Mouse (Mus musculus): ENCODE results near the gene Mpst.

Mpst gene

DNA sequence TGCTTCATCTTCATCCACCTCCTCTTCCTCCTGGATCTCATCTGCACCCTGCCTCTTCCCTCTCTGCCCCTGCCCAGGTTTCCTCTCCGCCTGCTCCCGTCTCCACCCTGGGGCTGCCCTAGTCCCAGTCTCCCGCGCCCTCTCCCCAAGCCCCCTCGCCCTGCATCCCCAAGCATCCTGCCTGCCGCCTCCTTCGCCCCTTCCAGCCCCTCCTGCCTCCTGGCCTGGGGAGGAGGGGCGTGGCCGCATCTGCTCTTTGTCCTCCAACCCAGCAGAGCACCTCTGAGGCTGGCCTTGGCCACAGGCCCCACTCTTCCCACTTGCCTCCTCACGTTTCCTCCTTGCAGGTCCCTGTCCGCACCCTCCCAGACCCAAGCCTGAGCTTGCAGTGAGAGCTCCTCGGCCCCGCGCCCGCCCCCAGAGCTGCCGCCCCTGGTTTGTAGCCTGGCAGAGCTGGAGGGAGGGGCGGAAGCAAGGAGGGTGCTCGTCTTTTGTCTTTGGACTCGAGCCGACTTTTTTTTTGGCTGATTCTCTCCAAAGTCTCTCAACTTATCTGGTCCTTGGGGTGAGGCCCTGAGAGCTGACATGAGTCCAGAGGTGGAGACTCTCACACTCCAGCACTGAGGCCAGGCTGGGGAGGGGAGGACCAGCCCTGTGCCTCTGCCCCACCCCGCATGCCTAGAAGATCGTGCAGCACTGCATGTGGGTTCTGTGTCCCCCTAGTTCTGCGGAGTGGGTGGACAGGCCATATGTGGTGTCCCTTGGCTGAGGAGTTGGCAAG, 31.2 kb downstream of the Mpst start:
- peak; percentile 53 for DNase-seq (ENCODE audit: low spot score)

DNA sequence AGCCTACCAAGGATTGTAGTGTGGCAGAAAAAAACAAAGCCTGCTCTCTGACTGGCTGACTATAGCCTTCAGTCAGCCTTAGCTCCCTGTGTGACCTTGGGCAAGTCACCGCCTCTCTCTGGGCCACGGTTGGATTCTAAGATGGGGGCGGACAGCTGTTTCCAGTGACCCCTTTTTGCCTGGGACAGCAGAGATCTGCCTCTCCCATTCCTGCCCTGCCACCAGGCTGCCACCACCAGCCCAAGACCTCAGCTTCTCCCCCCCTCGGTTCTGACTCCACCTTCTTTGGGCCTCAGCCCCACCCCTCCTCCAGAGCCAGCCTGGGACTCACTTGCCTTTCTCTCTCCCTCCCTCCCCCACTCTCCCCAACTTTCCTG, 31.8 kb downstream of the Mpst start:
- DNase-seq (ENCODE audit: low spot score) = no peak

DNA sequence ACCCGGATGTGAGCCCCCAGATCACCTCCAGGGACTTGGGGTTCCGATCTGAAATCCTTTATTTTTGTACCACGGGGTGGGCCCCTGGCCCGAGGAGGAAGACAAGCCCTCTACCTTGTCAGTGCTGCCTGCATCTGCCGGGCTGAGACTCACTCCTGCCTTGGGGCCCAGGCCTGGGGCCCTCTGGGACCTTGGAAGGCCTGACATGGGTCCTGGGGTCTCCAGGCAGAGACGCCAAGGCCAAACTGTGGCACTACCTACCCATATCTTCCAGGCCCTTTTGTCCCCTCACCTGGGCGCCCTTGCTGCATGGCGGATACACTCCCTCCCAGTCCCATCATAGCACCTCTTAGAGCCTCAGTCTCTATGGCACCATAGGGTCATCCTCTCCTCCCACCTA, 32.3 kb downstream of the Mpst start:
- no peak for DNase-seq (ENCODE audit: low spot score)

DNA sequence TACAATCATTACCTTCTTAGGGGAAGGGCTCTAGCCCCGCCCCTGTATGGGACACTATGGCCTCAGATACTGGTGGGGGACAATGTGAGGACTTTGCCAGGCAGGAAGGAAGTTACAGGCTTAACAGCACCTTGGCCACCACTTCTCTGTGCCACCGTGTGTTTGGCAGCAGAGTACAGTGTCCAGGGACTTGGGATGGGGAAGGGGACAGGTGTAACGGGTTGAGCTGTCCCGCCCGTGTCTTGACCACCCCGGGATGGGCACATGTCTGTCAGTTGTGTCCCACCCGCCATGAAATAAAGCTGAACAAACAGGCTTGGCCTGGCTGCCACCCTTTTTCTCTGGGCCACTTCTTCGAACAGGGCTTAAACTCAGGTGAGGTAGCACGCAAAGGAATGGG, 32.8 kb downstream of the Mpst start:
- DNase-seq (ENCODE audit: low spot score) = no peak

DNA sequence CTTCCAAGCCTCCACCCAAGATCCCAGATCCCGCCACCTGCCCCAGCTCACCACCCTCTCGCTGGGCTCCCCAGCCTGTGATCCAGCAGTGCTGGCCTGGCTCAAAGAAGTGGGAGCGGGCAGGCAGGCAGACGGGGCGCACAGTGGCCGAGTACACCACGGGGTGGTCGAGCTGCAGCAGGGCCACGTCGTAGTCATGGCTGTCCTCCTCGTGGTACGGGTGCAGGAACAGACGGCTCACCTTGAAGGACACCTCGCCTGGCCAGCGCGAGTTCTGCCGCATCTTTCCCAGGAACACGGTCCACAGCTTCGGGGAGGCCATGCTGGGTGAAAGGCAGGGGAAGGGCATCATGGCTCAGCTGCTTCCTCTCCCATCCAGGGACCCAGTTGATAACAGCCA, 36.0 kb downstream of the Mpst start:
- DNase-seq (ENCODE audit: low spot score) = no peak

DNA sequence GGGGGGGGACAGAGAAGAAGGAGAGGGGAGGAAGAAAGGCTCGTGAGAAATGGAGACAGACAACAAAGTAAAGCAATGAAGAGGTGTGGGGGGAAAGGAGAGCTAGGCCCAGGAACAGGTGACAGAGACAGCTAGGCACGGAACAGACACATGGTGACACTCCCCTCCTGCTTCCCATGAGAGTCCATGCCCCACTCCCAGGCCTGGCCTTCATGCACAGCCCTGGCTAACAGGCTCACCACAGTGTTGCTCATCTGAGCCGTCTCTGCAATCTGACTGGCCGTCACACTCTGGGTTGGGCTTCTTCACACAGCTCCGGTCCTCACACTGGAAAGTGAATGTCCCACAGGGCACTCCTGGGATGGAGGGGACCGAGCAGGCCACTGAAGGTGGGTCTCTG, 37.6 kb downstream of the Mpst start:
- no peak for DNase-seq (ENCODE audit: low spot score)

DNA sequence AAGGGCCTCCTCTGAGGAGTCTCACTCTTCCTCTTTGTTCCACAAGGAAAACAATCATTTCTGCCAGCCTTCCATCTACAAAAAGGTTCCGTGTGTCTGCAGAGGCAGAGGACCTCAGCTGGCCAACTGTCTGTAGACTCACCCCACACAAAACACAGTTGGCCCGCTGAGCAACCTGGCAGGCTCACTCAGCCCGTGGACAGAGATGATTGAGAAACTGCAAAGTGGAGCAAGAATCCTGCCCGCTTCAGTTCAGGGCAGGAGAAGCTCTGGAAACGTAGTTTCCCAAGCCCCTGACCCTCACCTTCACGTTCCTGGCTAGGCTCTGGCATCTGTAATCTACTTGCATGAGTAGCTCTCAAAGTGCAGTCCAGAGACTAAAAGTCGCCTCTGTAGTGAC, 40.9 kb downstream of the Mpst start:
- no peak for DNase-seq (ENCODE audit: low spot score)

DNA sequence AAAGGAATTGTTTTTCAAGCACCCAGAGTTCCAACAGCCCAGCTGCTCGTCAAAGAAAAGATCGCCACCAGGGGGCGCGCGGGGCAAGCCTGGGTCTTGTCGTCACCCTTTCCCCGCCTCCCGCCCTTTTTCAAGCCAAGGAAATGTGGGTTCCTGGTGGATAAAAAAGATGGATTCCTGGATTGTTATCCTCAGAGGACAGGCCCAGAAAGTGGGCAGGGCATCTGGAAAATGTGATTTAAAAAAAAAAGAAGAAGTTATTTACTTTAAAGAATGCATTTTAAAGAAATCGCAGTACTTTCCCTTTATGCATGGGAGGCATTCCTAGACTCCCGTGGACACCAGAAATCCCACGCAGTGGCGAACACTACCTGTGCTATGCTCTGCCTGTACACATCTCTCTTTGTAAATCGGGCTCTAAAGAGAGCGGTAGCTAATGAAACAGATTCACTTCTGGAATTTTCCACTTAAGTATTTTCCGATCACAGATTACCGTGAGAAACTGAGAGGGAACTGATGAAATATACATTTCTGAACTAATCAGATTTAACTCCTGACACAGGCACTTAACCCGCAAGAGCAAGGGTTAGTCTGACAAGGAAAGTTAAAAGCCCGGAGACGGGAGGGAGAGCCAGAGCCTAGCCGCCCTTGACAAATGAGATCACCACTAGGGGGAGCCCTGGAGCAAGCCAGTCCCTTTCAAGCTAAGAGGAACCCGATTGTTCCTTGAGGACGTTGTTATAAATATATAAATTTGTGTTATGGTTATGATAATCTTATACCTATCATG, 41.7 kb downstream of the Mpst start:
- DNase-seq (ENCODE audit: low spot score) = peak; percentile 98

DNA sequence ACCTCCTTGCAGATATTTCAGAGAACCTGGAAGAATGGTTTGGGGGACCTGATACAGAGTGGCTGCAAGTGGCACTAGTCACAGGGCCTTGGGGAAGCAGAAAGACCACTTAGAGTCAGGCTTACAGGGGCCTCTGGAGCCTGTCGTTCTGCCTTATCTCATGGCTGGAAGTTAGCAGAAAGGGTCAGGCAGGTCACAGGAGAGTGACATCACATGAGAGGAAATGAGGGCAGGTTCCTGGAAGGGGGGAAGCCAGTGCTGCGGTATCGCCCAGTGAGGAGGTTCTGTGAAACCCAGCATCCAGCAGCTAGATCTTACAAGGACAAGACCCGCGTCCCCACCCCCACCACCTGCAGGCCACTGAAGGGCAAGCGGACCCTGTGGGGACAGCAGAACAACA, 42.9 kb downstream of the Mpst start:
- DNase-seq (ENCODE audit: low spot score) = no peak

DNA sequence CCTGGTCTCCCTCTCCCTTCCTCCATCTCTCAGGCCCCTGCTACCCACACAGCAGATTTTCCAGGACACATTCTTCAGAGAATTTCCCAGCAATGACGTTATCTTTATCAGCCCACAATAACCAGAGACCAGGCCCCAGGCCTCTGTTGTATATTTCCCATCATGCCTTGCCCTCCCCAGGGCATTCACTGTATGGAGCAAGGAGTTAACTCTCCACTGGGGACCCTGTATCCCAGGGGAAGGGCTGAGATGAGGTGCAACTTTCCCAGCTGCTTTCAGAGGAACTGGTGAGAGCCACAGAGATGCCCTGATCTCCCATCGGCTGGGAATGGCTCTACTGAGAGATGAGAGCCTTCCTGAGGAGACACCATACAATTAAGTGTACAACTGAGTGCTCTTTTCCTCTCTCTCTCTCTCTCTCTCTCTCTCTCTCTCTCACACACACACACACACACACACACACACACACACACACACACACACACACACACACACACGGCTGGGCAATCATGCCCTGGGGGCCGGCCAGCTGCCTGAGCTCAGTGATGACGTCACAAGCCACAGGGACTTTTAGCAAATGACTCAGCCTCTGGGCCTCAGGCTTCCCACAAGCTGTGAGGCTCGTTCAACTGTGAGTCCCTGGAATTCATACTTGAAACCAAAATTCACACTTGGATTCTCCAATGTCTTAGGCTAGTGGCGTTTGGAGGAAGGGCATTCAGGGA, 43.6 kb downstream of the Mpst start:
- no peak for DNase-seq (ENCODE audit: low spot score)

DNA sequence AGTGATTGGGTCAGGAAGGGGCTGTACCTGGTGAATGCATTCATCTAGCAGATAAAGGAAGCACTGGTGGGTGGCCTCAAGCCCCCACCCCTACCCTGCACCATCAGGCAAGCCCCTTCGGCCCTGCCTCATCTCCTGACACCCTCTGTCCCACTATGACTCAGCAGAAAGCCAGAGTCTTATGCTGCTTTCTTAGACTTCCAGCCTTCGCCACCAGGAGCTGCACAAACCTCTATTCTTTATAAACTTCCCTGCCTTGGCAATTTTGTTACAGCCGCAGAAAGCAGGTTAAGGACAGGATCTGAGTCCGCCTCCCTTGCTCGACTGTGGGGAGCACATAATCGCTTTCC, 44.2 kb downstream of the Mpst start:
- no peak for DNase-seq (ENCODE audit: low spot score)

DNA sequence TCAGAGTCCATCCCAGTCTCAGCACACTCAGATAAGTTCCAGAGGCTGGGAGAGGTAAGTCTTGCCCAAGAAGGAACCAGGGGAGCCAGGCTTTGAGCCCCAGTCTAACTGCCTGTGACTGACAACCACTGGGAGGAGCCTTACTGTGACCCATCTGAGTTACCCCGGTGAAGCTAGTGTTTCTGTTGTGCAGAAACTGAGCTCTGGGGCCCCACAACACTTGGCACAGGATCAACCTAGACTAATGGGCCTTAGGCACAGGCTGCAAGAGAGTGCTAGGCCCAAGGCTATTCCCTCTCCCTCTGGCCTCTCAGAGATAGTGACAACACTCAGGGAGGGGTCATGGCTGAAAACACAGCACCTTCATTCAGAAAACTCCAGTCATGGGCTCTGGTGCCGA, 45.0 kb downstream of the Mpst start:
- no peak for DNase-seq (ENCODE audit: low spot score)

DNA sequence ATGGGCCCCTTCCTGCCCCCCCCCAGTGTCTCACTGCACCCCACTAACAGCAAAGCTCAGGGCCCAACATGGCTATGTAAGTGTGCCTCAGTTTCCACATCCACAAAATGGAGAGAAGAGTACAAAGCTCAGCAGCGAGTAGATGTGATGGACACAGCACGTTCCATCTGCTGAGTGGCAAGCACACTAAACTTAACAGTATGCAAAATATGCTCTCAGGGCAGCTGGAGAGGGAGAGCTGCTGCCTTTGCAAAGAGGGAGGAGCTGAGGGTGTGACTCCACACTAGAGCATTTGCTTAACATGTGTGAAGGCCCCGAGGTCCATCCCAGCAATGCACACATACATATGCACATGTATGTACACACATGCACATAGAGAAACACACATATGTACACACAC, 46.7 kb downstream of the Mpst start:
- no peak for DNase-seq (ENCODE audit: low spot score)

DNA sequence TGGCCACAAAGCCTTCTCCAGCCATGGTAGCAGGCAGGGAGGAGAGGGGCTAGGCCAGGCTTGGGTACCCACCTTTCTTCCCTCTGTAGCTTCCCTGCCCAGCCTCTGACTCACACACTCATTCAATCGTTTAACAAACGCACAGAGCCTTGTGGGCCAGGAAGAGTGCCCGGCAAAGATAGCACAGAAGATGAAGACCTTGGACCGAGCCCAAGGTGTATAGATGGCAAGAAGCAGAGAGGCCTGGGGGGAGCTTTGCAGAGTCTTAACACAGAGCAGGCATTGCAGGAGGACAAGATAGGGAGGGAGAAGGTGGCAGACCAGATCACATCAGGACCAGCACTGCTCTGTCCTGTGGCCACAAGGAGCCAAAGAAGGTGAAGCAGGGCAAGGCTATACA, 49.0 kb downstream of the Mpst start:
- no peak for DNase-seq (ENCODE audit: low spot score)

DNA sequence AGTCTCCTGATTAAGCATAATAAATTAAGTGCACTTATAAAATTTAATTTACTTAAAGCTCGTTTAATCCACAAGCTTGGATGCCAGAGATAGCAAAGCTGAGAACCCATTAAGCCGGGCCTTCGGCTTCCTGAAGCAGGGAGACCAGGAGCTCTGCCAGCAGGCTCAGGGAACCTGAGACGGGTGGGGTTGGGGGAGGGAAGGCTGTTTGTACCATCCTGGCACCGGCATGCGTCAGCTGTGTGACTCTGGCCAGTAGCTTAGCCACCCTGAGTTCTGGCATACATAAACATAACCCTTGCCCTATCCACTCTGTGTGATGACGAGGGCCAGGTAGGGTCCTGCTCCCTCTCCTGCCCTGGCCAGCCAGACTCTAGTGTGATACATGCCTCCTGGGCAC, 49.8 kb downstream of the Mpst start:
- no peak for DNase-seq (ENCODE audit: low spot score)

DNA sequence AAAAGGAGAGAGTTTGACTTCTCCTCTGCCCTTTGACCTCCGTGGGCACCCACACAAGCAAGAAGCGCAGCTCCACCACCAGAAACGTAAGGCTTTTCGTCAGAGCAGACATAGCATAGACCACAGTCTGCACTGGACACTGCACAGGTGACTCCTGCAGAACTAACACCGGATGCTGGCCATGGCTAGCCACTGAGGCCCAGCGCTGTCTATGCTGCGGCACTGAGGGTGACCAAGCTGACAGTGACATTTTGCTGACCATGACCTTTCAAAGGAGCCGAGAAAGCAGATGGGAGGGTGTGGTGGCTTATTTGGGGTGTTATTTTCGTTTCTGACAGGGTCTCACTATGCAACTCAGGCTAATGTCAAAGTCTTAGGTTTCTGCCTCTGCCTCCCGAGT, 51.0 kb downstream of the Mpst start:
- DNase-seq (ENCODE audit: low spot score) = no peak

DNA sequence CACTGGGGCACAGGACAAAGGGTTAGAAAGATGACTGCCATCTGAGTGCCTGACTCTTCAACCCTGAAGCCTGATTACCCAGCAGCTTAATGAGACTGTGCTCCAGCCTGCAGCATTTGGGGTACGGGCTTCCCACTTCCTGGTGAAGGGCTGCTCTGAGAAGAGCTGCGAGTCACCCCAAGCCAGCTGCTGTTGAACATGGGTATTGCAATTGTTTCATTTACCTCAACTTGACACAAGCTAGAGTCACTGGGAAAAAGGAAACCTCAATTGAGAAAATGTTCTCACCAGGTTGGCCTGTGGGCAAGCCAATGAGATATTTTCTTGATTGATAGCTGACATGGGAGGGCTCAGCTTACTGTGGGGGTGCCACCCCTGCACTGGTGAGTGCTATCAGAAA, 56.8 kb downstream of the Mpst start:
- DNase-seq (ENCODE audit: low spot score) = no peak

All from ovary, postnatal 10 days (tissue).